Mouse (Mus musculus) testis, postnatal 14 days (tissue): ENCODE data around the gene Gpr15.

Experiments
- DNase-seq: peaks from one replicate; pipeline ENCODE4 v3.0.0; 2021; ENCODE audit warnings: low spot score

Gene Gpr15

DNA sequence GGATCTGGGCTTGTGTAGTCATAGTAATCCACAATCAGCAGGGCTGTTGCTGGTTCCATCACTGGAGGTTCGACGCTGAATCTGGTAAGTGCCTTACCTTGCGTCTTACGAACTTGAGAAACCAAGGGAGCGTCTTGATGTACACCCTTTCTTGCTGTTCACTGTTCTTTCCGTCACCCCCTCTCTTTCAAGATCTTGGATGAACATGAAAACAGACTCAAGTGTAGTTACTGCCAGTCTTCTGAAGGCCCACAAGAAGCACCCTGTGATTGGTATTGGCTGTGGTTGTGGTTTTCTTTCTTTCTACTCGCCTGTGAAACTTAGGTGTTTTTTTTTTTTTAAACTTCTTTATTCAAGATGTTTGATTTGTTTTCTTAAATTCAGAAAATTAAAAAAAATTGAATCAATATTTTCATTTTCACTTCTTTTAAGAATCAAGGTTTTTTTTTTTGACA is at the start of gene Gpr15:
Gpr15 (minus strand) TSS at position 405 of the 455 bp plus-strand sequence.
- no peak for DNase-seq

DNA sequence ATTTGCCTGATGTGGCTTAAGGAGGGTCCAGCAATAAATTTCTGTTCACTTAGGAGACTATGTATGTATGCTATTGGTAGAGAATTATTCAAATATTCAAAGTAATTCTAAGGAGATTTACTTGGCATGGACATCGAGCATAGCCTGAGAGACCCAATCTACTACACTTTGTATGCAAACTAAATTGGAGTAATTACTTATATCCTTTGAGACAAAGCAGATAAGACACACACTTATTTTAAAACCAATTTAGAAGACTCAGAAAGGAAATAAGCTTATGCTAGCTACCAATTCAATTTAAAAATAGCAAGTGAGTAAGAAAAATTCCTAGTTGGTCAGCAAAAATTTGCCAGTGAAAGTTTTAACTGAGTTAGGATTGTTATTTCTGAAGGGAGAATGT is 44.2 kb upstream of the Gpr15 start, which contains the start of gene Olfr172:
Olfr172 (minus strand) TSS at position 101 of the 400 bp plus-strand sequence.
- no peak for DNase-seq

DNA sequence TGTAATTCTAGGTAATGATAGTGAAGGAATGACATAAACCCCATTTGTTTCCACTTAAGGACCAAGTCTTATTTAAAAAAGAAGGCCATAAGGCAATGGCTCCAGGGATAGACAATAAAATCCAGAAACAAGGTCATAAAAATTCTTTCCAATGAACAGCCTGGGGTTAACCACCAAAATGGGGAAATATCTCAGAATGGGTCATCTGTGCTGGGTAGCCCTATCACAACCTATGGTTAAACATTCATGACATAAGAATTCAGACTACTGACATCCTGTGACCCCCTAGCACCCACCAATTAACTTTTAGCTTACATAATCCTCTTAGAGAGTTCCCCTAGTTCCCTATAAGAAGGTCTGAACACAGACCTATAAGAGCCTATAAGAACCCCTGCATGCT is 37.3 kb upstream of the Gpr15 start:
- DNase-seq = no peak

GRCm38 (mm10) chr16:58751314-58751713 is 32.4 kb upstream of the Gpr15 start:
- DNase-seq = no peak

- DNase-seq = no peak
Observed at GRCm38 (mm10) chr16:58746715-58747114, 27.8 kb upstream of the Gpr15 start.

GRCm38 (mm10) chr16:58740751-58741150 is 21.9 kb upstream of the Gpr15 start:
- DNase-seq = no peak

GRCm38 (mm10) chr16:58738800-58739199 is 19.9 kb upstream of the Gpr15 start:
- DNase-seq = no peak

DNA sequence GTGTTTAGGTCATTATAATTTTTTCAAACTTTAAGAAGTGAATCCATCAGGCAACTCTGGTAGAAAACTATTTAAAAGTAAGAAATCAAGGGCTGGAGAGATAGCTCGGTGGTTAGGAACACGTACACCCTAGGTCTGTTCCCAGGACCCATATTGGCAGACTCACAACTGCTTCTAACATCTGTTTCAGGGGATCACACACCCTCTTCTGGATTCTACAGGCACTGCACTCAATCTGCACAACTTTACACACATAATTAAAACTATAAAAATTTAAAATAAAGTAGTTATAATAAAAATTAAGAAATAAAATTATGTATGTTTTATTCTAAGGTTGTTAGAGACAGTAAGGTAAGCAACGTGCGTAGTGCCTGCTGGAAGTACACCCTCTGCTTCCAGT is 19.3 kb upstream of the Gpr15 start:
- DNase-seq = no peak

GRCm38 (mm10) chr16:58728176-58728671 is 9.4 kb upstream of the Gpr15 start:
- no peak for DNase-seq

DNA sequence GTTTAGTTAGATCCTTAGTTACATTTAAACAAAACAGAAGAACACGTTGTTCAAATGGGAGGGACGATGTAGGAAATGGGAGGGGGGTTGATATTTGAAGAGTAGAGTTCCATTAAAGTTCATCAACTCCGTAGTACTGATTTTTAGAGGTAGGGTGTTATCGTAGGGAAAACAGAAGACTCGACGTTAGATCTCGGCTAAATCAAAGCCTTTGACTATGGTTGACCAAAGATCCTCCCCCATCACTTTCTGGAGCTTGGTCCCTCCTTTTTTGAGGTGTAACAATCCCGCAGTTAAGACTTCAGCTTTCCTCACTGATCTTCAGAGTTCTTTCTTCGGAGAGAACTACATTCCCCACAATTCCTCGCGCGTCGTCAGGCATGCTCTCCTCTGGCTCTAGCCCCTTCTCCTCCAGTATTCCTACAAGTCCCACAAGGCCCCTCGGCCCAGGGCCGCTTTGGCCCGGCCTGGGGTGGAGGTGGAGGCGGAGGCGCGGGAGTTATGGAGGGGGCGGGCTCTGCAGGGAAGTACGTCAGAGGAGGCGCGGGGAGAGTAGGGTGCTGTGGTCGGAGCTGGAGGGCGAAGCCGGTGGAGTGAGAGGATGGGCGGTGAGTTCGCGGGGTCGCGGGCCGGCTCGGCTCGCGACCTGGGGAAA is 8.7 kb upstream of the Gpr15 start, which contains the start of gene Cldnd1:
Cldnd1 (plus strand) TSS at position 434 of the 655 bp plus-strand sequence.
- peak; percentile 97 for DNase-seq

- no peak for DNase-seq
Observed at GRCm38 (mm10) chr16:58726680-58727476, 8.0 kb upstream of the Gpr15 start.

GRCm38 (mm10) chr16:58722292-58722691 is 3.4 kb upstream of the Gpr15 start:
- no peak for DNase-seq

DNA sequence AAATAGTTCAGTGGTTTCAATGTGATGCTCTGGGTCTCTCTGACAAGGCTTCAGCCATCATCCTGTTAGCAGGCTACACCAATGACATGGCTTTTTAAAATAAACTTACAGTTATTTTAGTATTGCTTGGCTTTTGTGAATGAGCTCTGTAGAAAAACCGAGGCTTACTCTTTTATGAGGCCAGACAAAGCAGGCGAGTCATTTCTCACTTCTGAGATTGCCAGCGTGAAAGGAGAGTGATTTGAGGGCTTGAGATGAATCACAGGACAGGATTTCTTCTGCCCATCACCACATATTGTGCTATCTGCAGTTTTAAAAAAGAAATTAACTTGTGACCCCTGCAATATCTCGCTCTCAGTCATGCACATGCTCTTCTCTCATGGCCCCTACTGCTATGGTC is 3.9 kb downstream of the Gpr15 start:
- no peak for DNase-seq

GRCm38 (mm10) chr16:58713128-58713527 is 5.7 kb downstream of the Gpr15 start:
- no peak for DNase-seq

DNA sequence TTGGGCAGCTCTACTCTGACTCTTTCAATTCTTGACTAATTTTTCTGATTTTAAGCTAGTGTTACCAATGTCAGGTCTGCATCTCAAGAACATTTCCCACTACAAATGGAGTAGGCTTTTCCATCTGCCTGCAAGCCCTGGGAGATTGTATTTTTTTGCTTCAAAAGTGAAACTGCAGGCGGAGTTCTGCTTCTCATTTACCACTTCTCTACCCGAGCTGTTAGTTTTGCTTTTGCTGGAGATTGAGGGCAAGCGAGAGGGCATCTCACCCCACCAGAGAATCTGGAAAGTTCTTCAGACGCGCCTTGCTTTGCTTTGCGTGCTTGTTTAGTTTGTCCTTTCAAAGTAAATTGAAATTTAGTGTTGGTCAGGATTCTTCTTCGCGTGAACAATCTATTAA is 6.6 kb downstream of the Gpr15 start:
- DNase-seq = no peak

GRCm38 (mm10) chr16:58709536-58709935 is 9.3 kb downstream of the Gpr15 start:
- DNase-seq = no peak

DNA sequence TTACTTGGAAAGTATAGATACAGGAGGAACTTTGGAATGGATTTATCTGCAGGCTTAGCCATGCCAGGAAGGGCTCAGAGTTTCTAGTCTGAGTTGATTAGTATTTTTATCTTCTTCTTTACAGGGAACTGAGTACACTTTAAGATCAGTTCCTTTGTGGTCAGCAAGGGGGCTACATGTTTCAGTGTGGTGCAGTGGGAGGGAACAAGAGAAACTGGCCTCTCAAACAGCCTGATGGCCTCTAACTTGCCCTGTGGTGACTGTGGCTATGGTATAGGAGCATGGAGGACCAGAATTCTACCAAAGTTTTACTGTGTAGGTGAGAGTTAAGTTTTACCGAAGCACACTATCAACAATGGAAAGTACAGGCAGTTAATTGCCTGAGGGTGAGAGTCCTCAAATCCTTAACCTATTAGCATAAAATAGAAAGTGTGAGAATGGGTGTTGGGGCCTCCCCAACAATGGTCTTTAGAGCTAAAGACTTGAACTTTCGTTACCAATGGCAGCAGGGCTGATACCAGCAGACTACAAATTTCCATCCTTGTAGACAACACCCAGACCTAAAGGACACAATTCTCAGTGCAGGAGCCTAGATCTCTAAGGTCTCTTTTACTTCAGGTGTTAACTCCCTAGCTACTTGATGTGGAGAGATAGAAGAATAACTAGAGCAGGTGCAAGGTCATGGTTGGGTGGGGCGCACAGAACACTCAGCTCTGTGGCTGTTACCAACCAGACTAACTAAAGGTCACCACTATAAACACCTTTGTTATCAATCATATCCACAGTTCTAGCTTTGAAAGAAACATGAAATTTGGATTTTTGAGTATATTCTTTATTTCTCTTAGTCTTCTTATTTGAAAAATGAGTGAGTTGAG is 10.0 kb downstream of the Gpr15 start:
- DNase-seq = no peak

DNA sequence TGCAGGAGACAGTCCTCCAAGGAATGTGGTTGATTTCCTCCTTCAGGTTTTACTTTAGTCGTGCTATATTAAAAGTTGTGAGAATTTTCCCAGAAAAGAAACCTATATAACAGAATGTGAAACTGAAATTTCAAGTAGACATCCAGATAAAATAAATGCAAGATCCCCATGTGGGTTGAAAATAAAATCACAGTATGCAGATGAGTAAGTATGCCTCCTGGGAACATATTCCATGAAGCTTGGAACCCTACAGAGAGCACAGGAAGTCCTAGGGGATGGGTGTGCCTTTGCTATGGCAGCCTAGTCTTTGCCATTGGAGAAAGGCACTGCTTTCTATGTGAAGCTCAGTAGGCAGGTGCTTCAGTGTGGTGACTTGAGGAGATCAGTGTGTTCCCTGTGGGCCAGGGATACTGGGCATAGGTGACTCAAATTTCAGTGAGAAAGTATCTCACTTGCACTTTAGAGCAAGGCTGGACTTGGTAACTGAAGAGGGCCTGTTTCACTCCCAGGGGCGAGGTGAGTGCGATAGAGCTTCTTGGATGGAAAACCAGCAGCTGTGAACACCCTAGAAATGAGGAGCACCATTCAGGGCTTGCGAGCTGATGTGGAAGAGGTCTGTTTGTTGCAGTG is 11.5 kb downstream of the Gpr15 start:
- no peak for DNase-seq

DNA sequence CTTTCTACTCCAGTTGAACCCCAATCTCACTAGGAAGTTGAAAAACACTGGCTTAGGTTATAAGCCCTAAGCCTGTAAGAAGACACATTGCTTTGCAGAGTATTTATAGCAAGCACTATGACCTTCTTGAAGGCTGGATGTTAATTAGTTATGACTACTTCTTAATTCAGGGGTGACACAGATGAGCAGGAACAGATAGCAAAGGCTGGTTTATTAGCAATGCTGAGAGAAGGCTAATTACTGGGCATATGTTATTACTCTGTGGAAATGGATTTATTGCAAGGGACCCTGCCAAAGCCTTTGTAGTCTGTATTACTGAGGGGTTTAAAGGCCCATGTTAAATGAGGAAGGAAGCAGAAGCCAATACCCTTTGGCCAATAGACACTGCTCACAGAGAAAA is 13.9 kb downstream of the Gpr15 start:
- DNase-seq = no peak

GRCm38 (mm10) chr16:58703382-58704124 is 15.3 kb downstream of the Gpr15 start:
- DNase-seq = no peak
